Mouse (Mus musculus) heart, embryonic 15.5 days (tissue): Measurements from ENCODE around the gene Sept10. TPM values are rescaled to one million over a fixed set of nuclear protein-coding genes. Genes with fewer than 3 reads are reported as not detected.
"Not testable (repeated sequence)": the region's sequence is repeated elsewhere in the genome, so short reads cannot be mapped to it uniquely, and the experiment has no call there.

Experiments
- ATAC-seq: fragments of 200-750 bp; cut with Nextera tagmentation; replicated peaks from 2 replicates; pipeline ENCODE4 v1.8.0; 2017; ENCODE audit warnings: low read depth, moderate TSS enrichment; ENCODE audit not compliant: insufficient number of reproducible peaks, insufficient read depth, low FRiP score
- H3K27ac ChIP-seq: fragments of 300-500 bp; sonication (generic); 2 replicates; pipeline ENCODE4 v1.5.1; 2015; ENCODE audit warnings: mild to moderate bottlenecking, inconsistent platforms
- H3K27me3 ChIP-seq: fragments of 300-500 bp; sonication (generic); 2 replicates; pipeline ENCODE4 v1.6.1; 2015; ENCODE audit warnings: inconsistent platforms
- H3K36me3 ChIP-seq: fragments of 300-500 bp; sonication (generic); 2 replicates; pipeline ENCODE4 v1.6.1; 2015; ENCODE audit warnings: mild to moderate bottlenecking, inconsistent platforms
- H3K4me1 ChIP-seq: fragments of 300-500 bp; sonication (generic); replicated peaks from 2 replicates; pipeline ENCODE4 v1.6.1; 2015; ENCODE audit warnings: inconsistent platforms
- H3K4me2 ChIP-seq: fragments of 300-500 bp; sonication (generic); 2 replicates; pipeline ENCODE4 v1.6.1; 2015; ENCODE audit warnings: inconsistent platforms, mild to moderate bottlenecking, moderate library complexity
- H3K4me3 ChIP-seq: fragments of 300-500 bp; sonication (generic); 2 replicates; pipeline ENCODE4 v1.5.1; 2015; ENCODE audit warnings: mild to moderate bottlenecking, inconsistent platforms
- H3K9ac ChIP-seq: fragments of 300-500 bp; sonication (generic); 2 replicates; pipeline ENCODE4 v1.6.1; 2015; ENCODE audit warnings: mild to moderate bottlenecking, inconsistent platforms
- H3K9me3 ChIP-seq: fragments of 300-500 bp; sonication (generic); replicated peaks from 2 replicates; pipeline ENCODE4 v1.6.1; 2016; ENCODE audit warnings: inconsistent platforms
- WGBS: fragments of 180-500 bp; shearing (Covaris S2); methylation state at CpG from one replicate; pipeline ENCODE4 v1.1.7; 2015; ENCODE audit warnings: mixed read lengths; 5-methylcytosine and 5-hydroxymethylcytosine counted together
- polyA plus RNA-seq: library from polyadenylated mRNA; unstranded; fragments of >200 nt; fragmentation: Nextera tagmentation; extraction: Ambion mirVana; gene quantifications from 2 replicates; pipeline ENCODE4 v1.2.1, GENCODE M21; 2015

Sept10 gene
- polyA plus RNA-seq, 1 experiment from 2014 or later: 38.2 TPM

DNA sequence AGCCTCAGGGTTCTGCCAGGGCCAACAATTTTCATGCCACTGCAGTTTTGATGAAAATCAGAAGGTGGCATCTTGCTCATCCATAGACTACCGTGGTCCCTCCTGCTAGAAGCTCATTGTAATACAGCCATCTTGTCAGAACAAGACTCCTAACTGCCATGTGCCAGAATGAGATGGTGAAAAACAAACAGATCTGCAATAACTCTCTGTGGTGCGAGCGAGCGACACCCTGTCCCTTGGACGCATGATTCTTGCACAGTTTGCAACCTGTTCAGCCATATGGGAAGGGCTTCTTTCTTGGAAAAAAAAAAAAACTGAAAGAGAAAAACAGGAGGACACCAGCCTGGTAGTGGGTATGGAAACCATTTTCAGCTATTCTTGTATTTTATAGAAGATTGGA lies 117.0 kb downstream of the Sept10 start:
- no peaks in the 10 kb centered on the region for H3K4me1 ChIP-seq
- no peaks in the 10 kb centered on the region for H3K27me3 ChIP-seq
- H3K27ac ChIP-seq: no peak overlapping the region
- ATAC-seq: no peak
- H3K36me3 ChIP-seq: no peaks in the 10 kb centered on the region
- no peak overlapping the region for H3K9ac ChIP-seq
- no peaks in the 10 kb centered on the region for H3K9me3 ChIP-seq
- WGBS: 91% methylated on average over 5 of the region's 5 CpGs
- no peak overlapping the region for H3K4me2 ChIP-seq
- no peak overlapping the region for H3K4me3 ChIP-seq

DNA sequence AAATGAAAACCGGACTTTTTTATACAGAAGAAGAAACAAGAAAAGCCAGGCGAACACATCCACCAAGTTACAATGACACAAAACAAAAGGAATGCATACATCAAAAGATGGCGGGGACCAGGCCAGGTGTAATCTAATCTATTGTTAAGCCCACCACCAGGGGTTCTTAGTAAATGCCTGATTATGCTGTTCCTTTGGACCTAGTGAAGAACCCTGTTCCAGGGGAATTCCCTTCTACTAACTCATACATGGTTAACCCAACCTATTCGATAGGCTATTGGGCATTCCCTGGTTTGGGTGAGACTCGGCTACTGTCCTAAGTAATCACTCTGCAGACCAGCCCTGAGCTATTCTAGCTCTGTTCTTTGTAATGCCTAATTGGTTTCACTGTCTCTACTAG lies 118.6 kb downstream of the Sept10 start:
- not testable (repeated sequence) for ATAC-seq, H3K27ac ChIP-seq, H3K4me1 ChIP-seq, H3K4me2 ChIP-seq, H3K4me3 ChIP-seq, H3K9me3 ChIP-seq, H3K27me3 ChIP-seq, H3K36me3 ChIP-seq, H3K9ac ChIP-seq
- 82% methylated on average over 5 of the region's 5 CpGs for WGBS

DNA sequence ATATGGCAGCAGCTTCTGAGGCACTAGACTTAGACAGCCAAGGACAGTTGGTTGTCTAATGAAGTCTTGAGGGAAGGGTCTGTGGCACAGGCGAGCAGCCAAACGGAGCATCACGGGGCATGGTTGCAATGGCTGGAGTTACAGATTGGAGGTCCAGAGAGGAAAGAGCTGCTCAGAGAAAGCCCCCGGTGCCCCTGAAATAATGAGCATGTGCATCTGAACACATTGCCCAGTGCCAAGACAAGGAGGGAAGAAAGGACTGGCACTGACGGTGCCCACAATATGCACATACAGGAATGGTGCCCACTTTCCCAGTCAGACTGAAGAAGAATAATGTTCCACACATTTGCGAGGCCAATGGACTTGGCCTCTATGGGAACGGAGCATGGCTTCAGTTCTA lies 129.7 kb downstream of the Sept10 start:
- H3K4me2 ChIP-seq: no peak overlapping the region
- H3K4me3 ChIP-seq: no peak overlapping the region
- H3K36me3 ChIP-seq: no peaks in the 10 kb centered on the region
- ATAC-seq: no peak
- no peak overlapping the region for H3K27ac ChIP-seq
- H3K27me3 ChIP-seq: peaks cover 4% of the 10 kb centered on the region; the same call in 1 of the 2 replicates
- no peaks in the 10 kb centered on the region for H3K9me3 ChIP-seq
- no peak overlapping the region for H3K9ac ChIP-seq
- 91% methylated on average over 7 of the region's 7 CpGs for WGBS
- peaks cover 9% of the 10 kb centered on the region for H3K4me1 ChIP-seq

Other genes starting within 250 kb of the Sept10 start
- 2.5 and 3.7 TPM in 2 replicates for gene Sowahc, start 106 bp upstream of the Sept10 start, polyA plus RNA-seq
- gene P4ha1, start 101.4 kb upstream of the Sept10 start, polyA plus RNA-seq: 51.2 and 54.3 TPM in 2 replicates
- gene Gm10273, start 173.8 kb upstream of the Sept10 start, polyA plus RNA-seq: 1.3 and 7.0 TPM in 2 replicates
- gene Pla2g12b, start 181.8 kb upstream of the Sept10 start, polyA plus RNA-seq: 0.48 and 0.76 TPM in 2 replicates
- gene Oit3, start 219.9 kb upstream of the Sept10 start, polyA plus RNA-seq: 4.1 and 4.6 TPM in 2 replicates